Mouse (Mus musculus) liver, postnatal 0 days (tissue): ENCODE measurements around the gene Gm20388. TPM values are rescaled to one million over a fixed set of nuclear protein-coding genes. Genes with fewer than 3 reads are reported as not detected.

ENCODE experiments used
- ATAC-seq: fragments of 200-750 bp; cut with Nextera tagmentation; 2 replicates; pipeline ENCODE4 v1.8.0; 2017; ENCODE audit warnings: mild to moderate bottlenecking, moderate library complexity
- DNase-seq: peaks from one replicate; pipeline ENCODE4 v3.0.0-alpha.2; 2016
- H3K27ac ChIP-seq: fragments of 300-500 bp; sonication (generic); 2 replicates; pipeline ENCODE4 v1.5.1; 2014; ENCODE audit warnings: antibody characterized with exemption, moderate library complexity, mild to moderate bottlenecking, low read depth
- H3K27me3 ChIP-seq: fragments of 300-500 bp; sonication (generic); 2 replicates; pipeline ENCODE4 v1.6.1; 2014; ENCODE audit warnings: low read length, control low read depth, mixed read lengths; ENCODE audit not compliant: insufficient read depth
- H3K36me3 ChIP-seq: fragments of 300-500 bp; sonication (generic); replicated peaks from 2 replicates; pipeline ENCODE4 v1.6.1; 2014; ENCODE audit warnings: mild to moderate bottlenecking, control low read depth, low read length, moderate library complexity, mixed read lengths; ENCODE audit not compliant: insufficient read depth
- H3K4me1 ChIP-seq: fragments of 300-500 bp; sonication (generic); 2 replicates; pipeline ENCODE4 v1.6.1; 2014; ENCODE audit warnings: antibody characterized with exemption, mild to moderate bottlenecking, control low read depth; ENCODE audit not compliant: insufficient read depth
- H3K4me2 ChIP-seq: fragments of 300-500 bp; sonication (generic); 2 replicates; pipeline ENCODE4 v1.6.1; 2014; ENCODE audit warnings: low read depth, mild to moderate bottlenecking, low read length, moderate library complexity, mixed read lengths
- H3K4me3 ChIP-seq: fragments of 300-500 bp; sonication (generic); 2 replicates; pipeline ENCODE4 v1.5.1; 2014; ENCODE audit warnings: low read depth, low read length
- H3K9ac ChIP-seq: fragments of 300-500 bp; sonication (generic); replicated peaks from 2 replicates; pipeline ENCODE4 v1.6.1; 2014; ENCODE audit warnings: mild to moderate bottlenecking, moderate library complexity
- H3K9me3 ChIP-seq: fragments of 300-500 bp; sonication (generic); 2 replicates; pipeline ENCODE4 v1.6.1; 2016; ENCODE audit warnings: mild to moderate bottlenecking, control low read depth, low read length, mixed read lengths
- CTCF ChIP-seq: sonication (generic); IDR thresholded peaks from 2 replicates; pipeline ENCODE4 v1.5.1; 2016; ENCODE audit warnings: antibody characterized with exemption, low read depth
- EP300 ChIP-seq: IDR thresholded peaks from 2 replicates; pipeline ENCODE4 v1.6.1; 2016; ENCODE audit warnings: antibody characterized with exemption, low read depth, mild to moderate bottlenecking
- WGBS: fragments of 180-500 bp; shearing (Covaris S2); extraction: QIAGEN DNeasy Blood & Tissue Kit; methylation state at CpG from one replicate; pipeline ENCODE4 v1.1.7; 2014; ENCODE audit not compliant: insufficient replicate concordance; 5-methylcytosine and 5-hydroxymethylcytosine counted together
- polyA plus RNA-seq: library from polyadenylated mRNA; unstranded; fragments of >200 nt; fragmentation: Nextera tagmentation; extraction: Ambion mirVana; gene quantifications from 2 replicates; pipeline ENCODE4 v1.2.1, GENCODE M21; 2015

The Gm20388 gene
- polyA plus RNA-seq, 1 experiment from 2014 or later = not detected

DNA sequence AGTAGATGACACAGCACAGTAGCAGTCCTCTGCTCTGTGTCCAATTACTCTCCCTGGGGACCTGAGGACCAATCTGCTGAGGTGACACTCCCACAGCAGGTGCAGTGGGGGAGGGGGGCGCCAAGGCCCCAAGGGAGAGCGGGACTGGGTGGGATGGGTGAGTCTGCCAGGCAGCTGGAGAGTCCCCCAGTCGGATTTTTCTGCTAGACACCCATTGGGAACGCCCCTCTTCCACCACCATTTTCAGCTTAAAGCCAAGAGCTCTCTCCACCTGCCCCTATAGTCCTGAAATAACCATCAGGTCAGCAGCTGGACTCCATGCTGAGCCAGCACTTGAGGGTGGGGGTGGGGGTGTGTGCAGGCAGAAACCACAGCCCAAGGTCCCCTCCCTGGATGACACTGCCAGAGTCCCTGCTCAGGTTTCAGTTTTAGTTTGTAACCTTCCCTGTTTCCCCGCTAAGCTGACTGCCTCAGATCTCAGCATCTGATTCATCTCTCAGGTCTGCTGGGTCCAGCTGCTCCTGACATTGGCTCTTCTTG, 525.9 kb downstream of the Gm20388 start:
- DNase-seq (peak; percentile 45), ATAC-seq (peak; percentile 30; the same call in 1 of the 2 replicates)
- peaks cover 4% of the 10 kb centered on the region; the same call in 1 of the 2 replicates for H3K9me3 ChIP-seq
- no peak overlapping the region for H3K27ac ChIP-seq
- H3K4me1 ChIP-seq = peaks cover 21% of the 10 kb centered on the region
- no peak overlapping the region for H3K4me3 ChIP-seq
- H3K27me3 ChIP-seq = no peaks in the 10 kb centered on the region
- WGBS = 53% methylated on average over 5 of the region's 5 CpGs
- 0 out of 2 replicates have a peak overlapping the region, but pooled peaks have one; percentile 22 for H3K4me2 ChIP-seq
- H3K36me3 ChIP-seq = no peaks in the 10 kb centered on the region
- no peak for TF ChIP-seq EP300
- no peak for TF ChIP-seq CTCF
- H3K9ac ChIP-seq = no peak overlapping the region

DNA sequence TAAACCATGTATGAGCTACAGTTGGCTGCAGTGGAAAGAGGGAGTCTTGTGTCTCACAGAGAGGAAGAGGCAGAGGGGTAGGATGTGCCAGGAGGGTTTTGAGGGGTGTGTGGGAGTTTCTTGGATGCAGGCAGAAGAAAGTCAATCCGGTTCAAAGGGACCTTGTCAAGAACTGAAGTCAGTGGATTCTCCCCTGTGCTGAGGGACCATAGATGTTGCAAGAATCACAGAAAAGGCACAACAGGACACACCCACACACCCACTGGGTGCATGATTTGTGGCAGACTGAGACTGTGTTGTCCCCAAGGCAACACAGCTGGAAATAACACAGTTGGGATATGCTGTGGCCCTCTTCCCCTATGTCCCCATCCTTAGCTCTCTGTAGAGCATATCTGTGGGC, 526.6 kb downstream of the Gm20388 start:
- TF ChIP-seq CTCF = no peak
- H3K4me1 ChIP-seq = peaks cover 27% of the 10 kb centered on the region
- 59% methylated on average over 1 of the region's 1 CpGs for WGBS
- H3K36me3 ChIP-seq = no peaks in the 10 kb centered on the region
- H3K9ac ChIP-seq = no peak overlapping the region
- ATAC-seq (peak; percentile 47), DNase-seq (no peak)
- H3K4me2 ChIP-seq = no peak overlapping the region
- H3K27ac ChIP-seq = no peak overlapping the region
- peaks cover 4% of the 10 kb centered on the region; the same call in 1 of the 2 replicates for H3K9me3 ChIP-seq
- H3K27me3 ChIP-seq = no peaks in the 10 kb centered on the region
- H3K4me3 ChIP-seq = no peak overlapping the region

DNA sequence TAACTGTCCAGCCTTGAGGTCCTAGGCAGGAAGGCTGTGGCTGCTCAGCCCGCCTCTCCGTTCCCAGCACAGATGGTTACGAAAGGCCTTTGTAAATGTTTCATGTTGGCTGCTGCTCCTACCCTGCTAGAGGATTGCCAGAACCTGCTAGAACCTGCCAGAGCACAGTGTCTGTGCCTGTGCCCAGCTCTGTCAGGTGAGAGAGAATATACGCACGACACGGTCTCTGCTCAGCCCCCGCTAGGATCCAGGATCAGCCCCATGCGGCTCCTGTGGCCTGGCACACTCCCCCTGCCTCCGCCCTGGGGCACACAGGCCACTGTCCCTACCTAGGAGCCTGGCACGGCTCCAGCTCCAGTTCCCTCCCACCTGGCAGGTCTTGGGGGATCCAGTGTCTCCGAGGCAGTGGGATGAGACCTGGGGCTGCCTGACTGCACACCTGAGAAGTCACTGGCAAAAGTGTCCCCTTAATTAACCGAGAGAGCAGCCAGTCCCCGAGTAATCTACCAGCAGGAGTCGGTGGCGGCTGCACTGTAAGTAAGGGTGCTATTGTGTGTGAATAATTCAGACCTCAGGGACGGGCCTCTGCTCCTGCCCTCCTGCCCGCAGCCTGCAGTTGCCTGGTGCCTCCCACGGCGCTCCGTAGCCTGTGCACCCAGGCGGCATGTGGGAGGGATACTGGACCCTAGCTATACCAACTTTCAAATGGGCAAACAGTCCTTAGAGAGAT, 527.2 kb downstream of the Gm20388 start:
- TF ChIP-seq CTCF (no peak), EP300 (no peak)
- Histone ChIP-seq H3K4me3 (no peak overlapping the region), H3K9me3 (peaks cover 4% of the 10 kb centered on the region; the same call in 1 of the 2 replicates), H3K9ac (no peak overlapping the region), H3K27ac (no peak overlapping the region), H3K36me3 (no peaks in the 10 kb centered on the region), H3K4me1 (peaks cover 32% of the 10 kb centered on the region), H3K4me2 (no peak overlapping the region), H3K27me3 (no peaks in the 10 kb centered on the region)
- peak; percentile 57 for ATAC-seq
- no peak for DNase-seq
- WGBS = 82% methylated on average over 21 of the region's 21 CpGs

DNA sequence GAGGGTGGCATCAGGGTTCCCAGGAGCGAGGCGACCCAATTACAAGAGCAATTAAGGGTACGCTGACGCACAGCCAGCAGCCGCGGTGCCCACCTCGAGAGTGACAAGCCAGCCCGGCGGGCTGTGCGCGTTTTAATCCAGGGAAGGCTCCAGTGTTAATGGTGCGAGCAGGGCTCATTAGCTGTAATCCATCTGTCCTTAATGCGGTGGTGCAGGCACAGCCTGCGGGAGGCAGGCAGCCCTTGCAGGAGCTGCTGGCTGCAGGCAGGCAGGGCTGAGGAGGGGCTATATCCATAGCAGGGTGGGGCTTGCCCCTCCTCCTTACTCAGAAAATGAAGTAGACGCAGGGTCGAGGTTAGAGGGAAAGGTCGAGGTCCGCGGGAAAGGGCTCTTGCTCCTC, 528.7 kb downstream of the Gm20388 start:
- Histone ChIP-seq H3K36me3 (no peaks in the 10 kb centered on the region), H3K27ac (no peak overlapping the region), H3K9me3 (no peaks in the 10 kb centered on the region), H3K27me3 (no peaks in the 10 kb centered on the region), H3K4me2 (no peak overlapping the region), H3K4me3 (no peak overlapping the region), H3K9ac (no peak overlapping the region), H3K4me1 (peaks cover 34% of the 10 kb centered on the region)
- ATAC-seq (no peak), DNase-seq (no peak)
- WGBS = 67% methylated on average over 19 of the region's 19 CpGs
- TF ChIP-seq EP300 = no peak
- no peak for TF ChIP-seq CTCF

DNA sequence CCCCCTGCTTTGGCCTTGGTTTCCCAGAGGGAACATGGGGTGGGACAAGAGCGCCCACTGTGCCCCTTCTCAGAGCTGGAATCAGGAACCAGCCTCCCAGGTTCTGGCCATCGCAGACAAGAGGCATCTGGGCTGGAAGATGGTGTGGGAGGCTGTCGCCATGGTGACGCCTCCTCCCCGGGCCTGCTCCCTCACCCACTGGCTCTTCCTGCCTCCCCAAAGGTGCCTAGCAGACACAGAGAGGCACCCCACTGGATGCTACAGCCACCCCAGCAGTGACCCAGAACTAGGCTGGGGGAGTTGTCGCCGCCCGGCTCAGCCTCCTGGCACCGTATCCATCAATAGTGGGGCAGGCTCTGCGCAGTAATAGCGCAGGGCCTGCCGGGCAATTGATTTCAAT, 530.1 kb downstream of the Gm20388 start:
- no peaks in the 10 kb centered on the region for H3K27me3 ChIP-seq
- H3K4me2 ChIP-seq = no peak overlapping the region
- no peaks in the 10 kb centered on the region for H3K36me3 ChIP-seq
- no peak overlapping the region for H3K4me3 ChIP-seq
- H3K4me1 ChIP-seq = peaks cover 47% of the 10 kb centered on the region
- TF ChIP-seq CTCF = no peak
- no peak for TF ChIP-seq EP300
- H3K9me3 ChIP-seq = no peaks in the 10 kb centered on the region
- DNase-seq = no peak
- no peak overlapping the region for H3K27ac ChIP-seq
- no peak overlapping the region for H3K9ac ChIP-seq
- WGBS = 84% methylated on average over 12 of the region's 12 CpGs
- no peak for ATAC-seq

DNA sequence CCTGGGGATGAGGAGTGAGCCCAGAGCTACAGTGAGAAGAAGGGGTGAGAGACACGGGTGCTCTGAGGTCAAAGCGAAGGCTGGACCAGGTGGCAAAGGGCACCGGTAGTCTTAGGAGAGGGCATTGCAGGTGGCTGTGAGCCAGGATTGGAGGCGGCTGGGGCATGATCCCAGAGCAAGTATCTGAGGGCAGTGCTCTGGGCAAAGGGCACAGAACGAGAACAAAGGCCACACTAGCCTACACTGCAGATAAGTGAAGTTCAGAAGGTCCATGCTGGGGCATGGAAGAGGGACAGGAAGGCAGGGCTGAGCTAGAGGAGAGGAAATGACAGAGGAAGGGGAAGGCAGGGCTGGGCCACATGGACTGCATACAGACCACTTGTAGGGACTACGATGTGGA, 531.0 kb downstream of the Gm20388 start:
- H3K4me3 ChIP-seq = no peak overlapping the region
- no peak overlapping the region for H3K27ac ChIP-seq
- no peaks in the 10 kb centered on the region for H3K27me3 ChIP-seq
- no peak overlapping the region for H3K9ac ChIP-seq
- H3K4me1 ChIP-seq = peaks cover 45% of the 10 kb centered on the region
- no peaks in the 10 kb centered on the region for H3K36me3 ChIP-seq
- no peaks in the 10 kb centered on the region for H3K9me3 ChIP-seq
- 39% methylated on average over 6 of the region's 6 CpGs for WGBS
- DNase-seq (peak; percentile 45), ATAC-seq (peak; percentile 39)
- no peak for TF ChIP-seq EP300
- TF ChIP-seq CTCF = no peak
- peak overlapping the region; percentile 4; the same call in 1 of the 2 replicates for H3K4me2 ChIP-seq
